Mouse (Mus musculus) lung, embryonic 14.5 days (tissue): ENCODE measurements around the gene Creb5. TPM values are rescaled to one million over a fixed set of nuclear protein-coding genes. Genes with fewer than 3 reads are reported as not detected.

Experiments
- ATAC-seq: fragments of 200-750 bp; cut with Nextera tagmentation; 2 replicates; pipeline ENCODE4 v1.8.0; 2017; ENCODE audit warnings: mild to moderate bottlenecking, moderate TSS enrichment, moderate library complexity; ENCODE audit not compliant: insufficient read depth
- DNase-seq: peaks from one replicate; pipeline ENCODE4 v3.0.0-alpha.2; 2015
- H3K27ac ChIP-seq: fragments of 300-500 bp; sonication (generic); 2 replicates; pipeline ENCODE4 v1.5.1; 2014; ENCODE audit warnings: low read depth, mild to moderate bottlenecking, moderate library complexity
- H3K27me3 ChIP-seq: fragments of 300-500 bp; sonication (generic); 2 replicates; pipeline ENCODE4 v1.6.1; 2014; ENCODE audit warnings: low read length, control low read depth; ENCODE audit not compliant: insufficient read depth
- H3K36me3 ChIP-seq: fragments of 300-500 bp; sonication (generic); 2 replicates; pipeline ENCODE4 v1.6.1; 2014; ENCODE audit warnings: control low read depth; ENCODE audit not compliant: insufficient read depth
- H3K4me1 ChIP-seq: fragments of 300-500 bp; sonication (generic); 2 replicates; pipeline ENCODE4 v1.6.1; 2014; ENCODE audit warnings: antibody characterized with exemption, control low read depth; ENCODE audit not compliant: insufficient read depth
- H3K4me2 ChIP-seq: fragments of 300-500 bp; sonication (generic); 2 replicates; pipeline ENCODE4 v1.6.1; 2014; ENCODE audit warnings: mild to moderate bottlenecking
- H3K4me3 ChIP-seq: fragments of 300-500 bp; sonication (generic); 2 replicates; pipeline ENCODE4 v1.5.1; 2014; ENCODE audit warnings: low read depth, low read length
- H3K9ac ChIP-seq: fragments of 300-500 bp; sonication (generic); 2 replicates; pipeline ENCODE4 v1.6.1; 2014
- H3K9me3 ChIP-seq: fragments of 300-500 bp; sonication (generic); 2 replicates; pipeline ENCODE4 v1.6.1; 2016; ENCODE audit warnings: low read depth, low read length, control low read depth
- CTCF ChIP-seq: IDR thresholded peaks from 2 replicates; pipeline ENCODE4 v1.5.1; 2016; ENCODE audit warnings: antibody characterized with exemption, low read depth
- WGBS: fragments of 180-500 bp; shearing (Covaris S2); extraction: QIAGEN DNeasy Blood & Tissue Kit; methylation state at CpG from one replicate; pipeline ENCODE4 v1.1.7; 2014; 5-methylcytosine and 5-hydroxymethylcytosine counted together
- polyA plus RNA-seq: library from polyadenylated mRNA; unstranded; fragments of >200 nt; fragmentation: Nextera tagmentation; extraction: Ambion mirVana; gene quantifications from 2 replicates; pipeline ENCODE4 v1.2.1, GENCODE M21; 2014

The Creb5 gene
- polyA plus RNA-seq, 1 experiment from 2014 or later, result 6.4 TPM

DNA sequence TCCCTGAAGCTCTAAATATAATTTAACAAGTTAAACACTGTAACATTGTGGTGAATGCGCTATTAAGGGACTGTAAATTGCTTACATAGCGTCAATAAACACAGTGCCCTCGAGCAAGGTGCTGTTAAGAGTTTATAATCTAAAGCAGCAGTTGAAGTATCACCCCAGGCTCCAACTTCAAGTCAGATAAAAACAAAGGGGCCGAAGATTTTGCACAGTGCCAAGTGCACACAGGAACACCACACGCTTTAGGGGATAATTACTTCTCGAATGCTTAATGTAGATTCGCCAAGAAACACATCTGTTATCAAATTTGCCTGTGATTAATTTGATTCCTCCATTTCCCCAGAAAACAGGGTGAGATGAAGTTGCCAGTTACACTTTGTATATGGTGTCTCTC is 142.3 kb downstream of the Creb5 start:
- ATAC-seq, result no peak
- Histone ChIP-seq H3K4me2 (no peak overlapping the region), H3K9ac (no peak overlapping the region), H3K9me3 (no peaks in the 10 kb centered on the region), H3K4me3 (no peak overlapping the region), H3K27ac (no peak overlapping the region), H3K4me1 (peaks cover 10% of the 10 kb centered on the region; the same call in 1 of the 2 replicates), H3K36me3 (no peaks in the 10 kb centered on the region), H3K27me3 (no peaks in the 10 kb centered on the region)
- no peak for TF ChIP-seq CTCF
- 42% methylated on average over 7 of the region's 7 CpGs for WGBS
- DNase-seq, result no peak

- Histone ChIP-seq H3K36me3 (no peaks in the 10 kb centered on the region), H3K4me2 (no peak overlapping the region), H3K4me1 (peaks cover 10% of the 10 kb centered on the region; the same call in 1 of the 2 replicates), H3K4me3 (no peak overlapping the region), H3K27me3 (no peaks in the 10 kb centered on the region), H3K9me3 (no peaks in the 10 kb centered on the region), H3K27ac (no peak overlapping the region), H3K9ac (no peak overlapping the region)
- TF ChIP-seq CTCF, result no peak
- ATAC-seq (no peak), DNase-seq (peak; percentile 35)
- 16% methylated on average over 4 of the region's 4 CpGs for whole genome bisulfite sequencing
These were observed 142.8 kb downstream of the Creb5 start for GRCm38 (mm10) chr6:53429891-53430290.

GRCm38 (mm10) chr6:53445862-53446460 is 158.9 kb downstream of the Creb5 start:
- Histone ChIP-seq H3K27me3 (no peaks in the 10 kb centered on the region), H3K4me1 (0 out of 2 replicates have a peak, but pooled peaks cover 6% of the 10 kb centered on the region), H3K9me3 (no peaks in the 10 kb centered on the region), H3K9ac (no peak overlapping the region), H3K4me2 (no peak overlapping the region), H3K36me3 (no peaks in the 10 kb centered on the region), H3K27ac (no peak overlapping the region), H3K4me3 (no peak overlapping the region)
- no peak for ATAC-seq
- 82% methylated on average over 11 of the region's 11 CpGs for WGBS
- no peak for DNase-seq
- no peak for TF ChIP-seq CTCF

DNA sequence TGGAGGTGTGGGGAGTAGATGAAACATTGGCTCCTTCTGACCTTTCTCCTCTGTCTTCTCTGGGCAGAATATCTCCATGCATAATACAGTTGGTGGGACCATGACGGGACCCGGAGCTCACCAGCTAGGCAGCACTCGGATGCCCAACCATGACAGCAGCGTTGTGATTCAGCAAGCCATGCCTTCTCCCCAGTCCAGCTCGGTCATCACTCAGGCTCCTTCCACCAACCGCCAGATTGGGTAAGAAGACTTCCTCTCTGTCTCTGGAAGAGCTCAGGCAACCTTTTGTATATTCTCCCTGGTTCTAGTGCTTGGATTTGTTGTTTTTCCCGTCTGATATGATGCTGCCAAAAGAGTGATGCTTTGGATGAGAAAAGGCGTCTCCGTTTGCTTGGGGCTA is 160.4 kb downstream of the Creb5 start:
- ATAC-seq (no peak), DNase-seq (no peak)
- WGBS, result 85% methylated on average over 9 of the region's 9 CpGs
- H3K4me2 ChIP-seq, result no peak overlapping the region
- TF ChIP-seq CTCF, result no peak
- no peaks in the 10 kb centered on the region for H3K36me3 ChIP-seq
- H3K4me1 ChIP-seq, result peaks cover 10% of the 10 kb centered on the region; the same call in 1 of the 2 replicates
- no peak overlapping the region for H3K4me3 ChIP-seq
- no peaks in the 10 kb centered on the region for H3K27me3 ChIP-seq
- H3K9me3 ChIP-seq, result no peaks in the 10 kb centered on the region
- H3K9ac ChIP-seq, result no peak overlapping the region
- no peak overlapping the region for H3K27ac ChIP-seq

- Histone ChIP-seq H3K4me2 (no peak overlapping the region), H3K4me3 (no peak overlapping the region), H3K27me3 (no peaks in the 10 kb centered on the region), H3K9me3 (no peaks in the 10 kb centered on the region), H3K9ac (no peak overlapping the region), H3K4me1 (peaks cover 13% of the 10 kb centered on the region; the same call in 1 of the 2 replicates), H3K27ac (0 out of 2 replicates have a peak overlapping the region, but pooled peaks have one; percentile 32), H3K36me3 (no peaks in the 10 kb centered on the region)
- no peak for ATAC-seq
- TF ChIP-seq CTCF, result no peak
- 57% methylated on average over 9 of the region's 9 CpGs for WGBS
- DNase-seq, result no peak
These were observed 161.3 kb downstream of the Creb5 start for GRCm38 (mm10) chr6:53448317-53448870.

DNA sequence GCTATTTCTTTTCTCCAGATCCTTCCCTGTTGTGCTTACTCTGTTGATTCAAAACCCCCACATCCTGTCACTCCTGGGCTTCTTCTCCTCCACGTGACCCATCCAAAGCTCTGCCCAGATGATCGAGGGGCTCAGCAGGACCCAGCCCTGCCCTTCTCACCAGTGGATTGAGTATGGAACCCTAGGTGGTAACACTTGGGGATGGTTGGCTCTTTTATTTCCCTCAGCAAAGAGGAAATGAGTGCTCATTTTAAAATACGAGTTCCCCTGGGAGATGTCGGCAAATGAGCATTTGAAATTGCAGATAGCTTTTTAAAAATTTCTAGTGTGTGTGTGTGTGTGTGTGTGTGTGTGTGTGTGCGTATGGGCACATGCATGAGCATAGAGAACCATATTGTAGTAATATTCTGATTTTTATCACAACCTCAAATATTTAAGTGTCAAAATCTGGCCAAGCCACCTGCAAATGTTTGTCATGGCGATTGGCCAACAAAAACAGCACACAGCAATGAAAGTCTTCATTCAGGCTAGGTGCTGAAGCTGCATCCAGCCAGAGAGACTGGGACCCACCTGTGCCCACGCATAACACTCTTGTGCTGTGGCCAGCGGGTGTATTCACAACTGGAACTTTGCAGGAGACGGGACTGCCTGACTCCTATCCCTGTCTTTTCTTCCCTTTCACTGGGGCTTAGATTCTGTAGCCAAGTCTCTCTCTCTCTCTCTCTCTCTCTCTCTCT is 162.5 kb downstream of the Creb5 start:
- Histone ChIP-seq H3K27me3 (no peaks in the 10 kb centered on the region), H3K4me1 (peaks cover 13% of the 10 kb centered on the region; the same call in 1 of the 2 replicates), H3K4me2 (peak overlapping the region; percentile 29), H3K27ac (peak overlapping the region; percentile 32), H3K36me3 (no peaks in the 10 kb centered on the region), H3K4me3 (no peak overlapping the region), H3K9ac (no peak overlapping the region), H3K9me3 (no peaks in the 10 kb centered on the region)
- DNase-seq (peak; percentile 75), ATAC-seq (peak; percentile 51; the same call in 1 of the 2 replicates)
- 44% methylated on average over 9 of the region's 9 CpGs for WGBS
- no peak for TF ChIP-seq CTCF

GRCm38 (mm10) chr6:53450494-53450893 is 163.4 kb downstream of the Creb5 start:
- 19% methylated on average over 3 of the region's 3 CpGs for WGBS
- Histone ChIP-seq H3K27me3 (no peaks in the 10 kb centered on the region), H3K9me3 (no peaks in the 10 kb centered on the region), H3K9ac (no peak overlapping the region), H3K36me3 (no peaks in the 10 kb centered on the region), H3K27ac (no peak overlapping the region), H3K4me1 (peaks cover 13% of the 10 kb centered on the region; the same call in 1 of the 2 replicates), H3K4me3 (no peak overlapping the region), H3K4me2 (no peak overlapping the region)
- no peak for TF ChIP-seq CTCF
- DNase-seq, result no peak
- ATAC-seq, result no peak
